Mouse (Mus musculus) Muller cell, postnatal 12 days (primary cell): ENCODE data around the gene Angpt4.

Source experiments
- DNase-seq: peaks from one replicate; pipeline ENCODE4 v3.0.0-alpha.2; 2015; ENCODE audit errors: inconsistent ontology term

Angpt4 gene

GRCm38 (mm10) chr2:151910919-151911500 lies at the start of gene Angpt4:
Angpt4 (plus strand) TSS chr2:151911210.
- no peak for DNase-seq

DNA sequence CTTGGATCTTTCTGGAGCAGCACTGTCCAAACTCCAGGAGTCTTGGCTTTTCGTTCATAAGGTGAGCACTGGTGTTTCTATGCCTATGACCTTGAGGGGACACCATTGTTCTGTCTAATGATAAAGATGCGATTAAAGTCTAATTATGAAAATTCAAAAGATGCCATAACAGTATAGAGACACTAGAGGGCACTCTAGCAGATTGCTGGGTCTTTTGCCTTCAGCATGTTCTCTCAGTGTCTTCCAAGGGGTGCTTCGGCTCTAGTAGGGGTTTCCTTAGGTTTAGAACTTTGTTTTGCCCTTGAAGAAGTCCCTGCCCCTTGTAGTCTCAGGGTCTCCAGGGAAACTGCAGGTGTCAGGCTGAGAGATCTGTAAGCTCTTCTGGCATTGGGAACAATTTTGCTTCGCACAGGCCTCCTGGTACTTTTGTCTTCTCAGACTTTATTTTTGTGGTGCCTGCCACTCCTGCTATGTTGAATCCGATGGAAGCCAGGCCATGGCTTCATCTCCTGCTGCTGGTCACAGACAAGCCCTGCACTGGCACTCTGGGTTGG lies 48.7 kb upstream of the Angpt4 start:
- no peak for DNase-seq

DNA sequence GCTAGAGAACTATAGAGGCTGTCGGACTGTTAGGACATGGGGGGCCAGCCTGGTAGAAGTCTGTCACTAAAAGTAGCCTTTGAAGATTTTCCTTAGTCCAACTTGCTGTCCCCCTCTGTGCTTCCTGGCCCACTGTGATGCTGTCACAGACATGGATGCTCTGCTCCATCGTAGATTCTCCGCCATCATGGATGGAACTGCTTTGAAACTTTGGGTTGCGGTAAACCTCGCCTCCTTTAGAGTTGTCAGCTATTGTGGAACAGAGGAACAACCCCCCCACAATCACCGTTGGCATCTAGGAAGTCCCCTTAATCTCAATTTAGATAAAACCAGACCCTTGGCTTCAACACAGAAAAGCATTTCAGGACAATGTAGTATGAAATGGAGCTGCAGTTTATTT lies 46.1 kb upstream of the Angpt4 start:
- DNase-seq = no peak

DNA sequence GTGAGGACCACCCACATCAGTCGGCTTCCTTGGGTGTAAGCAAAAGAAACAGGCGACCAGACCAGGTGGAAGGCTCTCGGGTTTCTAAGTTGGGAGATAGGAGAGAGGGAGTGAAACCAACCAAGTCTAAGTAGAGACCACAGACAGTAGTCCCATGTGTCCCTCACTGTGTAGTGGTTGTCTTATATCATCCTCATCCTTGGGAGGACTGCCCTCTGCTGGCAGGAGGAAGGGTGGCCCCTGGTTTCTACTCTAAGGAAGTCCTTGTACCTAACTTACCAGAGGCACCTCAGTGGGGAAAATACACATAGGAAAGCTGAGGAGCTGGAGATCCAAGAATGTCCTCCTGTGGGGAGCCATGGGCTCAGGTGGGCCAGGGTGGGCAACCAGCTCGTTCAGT lies 44.5 kb upstream of the Angpt4 start:
- peak; percentile 76 for DNase-seq

GRCm38 (mm10) chr2:151868196-151868595 lies 42.8 kb upstream of the Angpt4 start:
- DNase-seq = no peak

DNA sequence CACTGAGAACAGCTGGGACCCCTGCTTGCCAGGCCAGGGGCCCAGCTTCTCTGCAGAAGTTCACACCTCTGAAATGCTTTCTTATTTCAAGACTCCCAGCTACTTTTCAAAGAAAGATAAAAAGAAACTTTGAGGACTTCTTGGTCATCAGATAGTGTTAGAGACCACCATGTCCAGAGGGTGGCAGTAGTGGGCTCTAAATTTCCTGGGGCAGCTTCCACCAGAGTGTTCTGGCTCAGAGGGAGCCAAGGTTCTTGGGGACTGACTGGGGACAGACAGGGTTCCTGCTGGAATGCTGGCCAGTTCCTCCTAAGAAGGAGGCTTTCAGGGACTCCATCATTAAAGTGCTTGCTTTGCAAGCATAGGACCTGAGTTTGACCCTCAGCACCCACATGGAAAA lies 36.5 kb upstream of the Angpt4 start:
- no peak for DNase-seq

DNA sequence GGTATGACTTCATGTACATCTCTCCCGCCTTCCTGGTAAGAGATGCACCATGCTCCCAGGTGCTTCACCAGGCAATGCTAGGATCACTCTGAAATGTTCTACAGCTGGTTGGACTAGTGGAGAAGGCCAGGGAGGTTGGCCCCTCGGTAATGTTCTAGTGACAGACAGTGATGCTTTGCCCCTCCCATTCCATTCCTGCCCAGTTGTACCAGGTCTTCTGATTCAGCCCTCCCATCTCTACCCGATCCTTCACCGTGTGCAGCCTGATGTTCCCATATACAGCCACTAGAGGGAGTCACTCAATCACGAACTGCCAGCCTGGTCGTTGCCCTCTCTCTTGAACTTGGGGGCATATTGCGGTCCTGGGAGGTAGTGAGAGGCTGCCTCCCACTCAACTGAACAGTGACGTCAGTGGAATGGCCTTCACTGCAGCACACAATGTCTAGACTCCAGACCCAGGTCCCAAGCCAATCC lies 35.0 kb upstream of the Angpt4 start:
- peak; percentile 85 for DNase-seq

DNA sequence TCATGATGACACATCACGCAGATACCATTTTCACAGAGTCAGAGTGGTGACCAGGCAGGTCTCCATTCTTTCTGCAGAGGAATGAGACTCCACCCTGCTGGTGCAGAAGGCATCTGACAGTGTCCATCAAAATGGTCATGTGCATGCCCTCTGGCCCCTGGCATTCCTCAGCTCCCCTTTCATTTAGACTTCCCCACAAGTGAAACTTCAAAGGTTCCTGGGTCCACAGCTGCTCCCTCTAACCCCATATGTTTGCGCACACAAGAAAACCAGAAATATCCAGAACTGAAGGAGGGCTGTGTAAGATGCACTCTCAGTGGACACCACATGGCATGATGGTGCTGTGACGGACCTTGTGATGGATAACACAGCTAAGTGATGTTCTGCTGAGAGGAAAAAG lies 32.4 kb upstream of the Angpt4 start:
- DNase-seq = no peak

DNA sequence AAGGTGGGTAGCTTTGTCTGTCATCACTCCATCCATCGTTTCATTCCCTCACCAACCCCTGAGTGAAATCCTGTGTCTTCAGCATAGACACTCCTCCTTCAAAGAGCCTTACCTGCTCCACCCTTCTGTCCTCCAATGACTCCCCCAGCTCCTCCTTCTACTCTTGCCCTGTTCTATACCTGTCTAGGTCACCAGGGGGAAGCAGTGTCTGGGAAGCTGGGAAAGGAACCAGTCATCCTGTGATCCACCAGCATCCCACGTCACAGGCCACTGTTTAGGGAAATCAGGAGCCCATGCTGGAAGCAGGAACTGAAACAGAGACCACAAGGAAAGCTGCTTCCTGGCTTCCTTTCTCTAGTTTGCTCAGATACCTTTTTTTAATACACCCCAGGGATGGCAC lies 31.2 kb upstream of the Angpt4 start:
- DNase-seq = no peak

GRCm38 (mm10) chr2:151891031-151891430 lies 20.0 kb upstream of the Angpt4 start:
- DNase-seq = peak; percentile 58

GRCm38 (mm10) chr2:151893122-151893774 lies 17.8 kb upstream of the Angpt4 start:
- DNase-seq = peak; percentile 63

DNA sequence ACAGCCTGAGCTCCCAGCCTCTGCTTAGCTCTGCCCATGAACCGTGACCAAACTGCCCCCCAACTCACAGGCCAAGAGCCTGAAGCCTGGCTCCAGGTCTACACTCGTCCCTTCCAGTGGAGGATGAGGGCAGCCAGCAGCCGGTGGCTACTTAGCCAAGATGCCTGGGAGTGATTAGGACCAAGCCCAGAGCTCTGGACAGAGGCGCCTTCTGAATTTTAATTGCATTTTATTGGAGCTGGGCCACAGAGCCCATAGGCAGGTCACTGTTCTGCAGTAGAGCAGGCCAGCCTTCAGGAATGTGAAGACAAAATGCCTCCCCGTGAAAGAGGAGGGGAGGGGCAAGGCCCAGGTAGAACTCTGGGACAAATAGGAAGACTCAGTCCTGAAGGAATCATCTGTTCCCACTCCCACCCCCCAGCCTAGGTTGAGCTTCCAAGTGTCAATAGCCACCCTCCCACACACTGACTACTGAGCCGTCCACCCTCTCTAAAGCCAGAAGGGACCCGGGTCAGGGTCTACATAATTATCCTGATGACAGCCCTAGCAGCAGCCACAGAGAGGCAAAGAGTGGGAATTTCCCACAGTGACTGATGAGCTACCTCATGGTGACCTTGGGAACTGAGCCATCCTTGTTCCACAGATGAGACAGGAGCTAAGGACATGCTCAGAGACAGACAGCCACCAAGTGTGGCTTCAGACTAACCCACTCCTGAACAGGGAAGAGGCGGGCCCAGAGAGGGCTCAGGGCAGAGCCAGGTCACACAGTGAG lies 16.6 kb upstream of the Angpt4 start:
- peak; percentile 88 for DNase-seq

- no peak for DNase-seq
Measured at GRCm38 (mm10) chr2:151895911-151896310, 15.1 kb upstream of the Angpt4 start.

- no peak for DNase-seq
Measured at GRCm38 (mm10) chr2:151898106-151898505, 12.9 kb upstream of the Angpt4 start.

GRCm38 (mm10) chr2:151900845-151901244 lies 10.2 kb upstream of the Angpt4 start:
- peak; percentile 56 for DNase-seq

DNA sequence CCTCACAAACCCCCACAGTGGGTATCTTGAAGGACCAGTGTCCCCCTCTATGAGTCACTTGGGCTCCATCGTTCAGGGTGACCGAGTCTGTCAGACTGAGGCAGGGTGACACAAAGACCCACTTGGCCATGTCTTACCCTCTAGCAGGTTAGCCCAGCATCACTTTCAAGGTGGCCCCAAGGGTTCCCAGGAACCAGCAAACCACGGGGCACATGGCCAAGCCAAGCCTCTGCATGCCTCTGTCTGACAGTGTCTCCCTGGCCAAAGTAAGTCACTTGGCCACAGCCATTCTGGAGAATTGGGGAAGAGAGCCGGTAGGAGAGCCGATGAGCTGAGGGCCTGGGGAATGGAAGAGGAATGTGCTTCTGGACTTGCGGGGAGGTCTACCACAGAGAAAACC lies 7.7 kb upstream of the Angpt4 start:
- DNase-seq = no peak

DNA sequence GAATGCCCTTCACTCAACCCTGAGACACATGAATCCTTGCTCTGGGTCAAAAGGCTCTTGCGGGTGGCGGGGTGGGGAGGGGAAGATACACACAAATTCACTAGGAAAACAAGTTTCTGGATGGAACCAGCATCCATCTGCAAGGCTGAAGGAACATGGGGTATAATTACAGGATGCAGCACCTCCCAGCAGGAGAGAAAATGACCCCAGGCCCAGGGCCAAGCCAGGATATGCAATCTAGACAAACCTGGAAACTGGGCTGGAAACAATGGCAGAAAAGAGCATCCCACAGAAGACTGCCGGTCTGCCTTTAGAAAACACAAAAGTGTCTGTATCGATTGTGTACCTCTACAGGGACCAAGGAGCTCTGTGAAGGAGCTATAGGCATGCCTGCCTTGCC lies 7.1 kb upstream of the Angpt4 start:
- DNase-seq = no peak

DNA sequence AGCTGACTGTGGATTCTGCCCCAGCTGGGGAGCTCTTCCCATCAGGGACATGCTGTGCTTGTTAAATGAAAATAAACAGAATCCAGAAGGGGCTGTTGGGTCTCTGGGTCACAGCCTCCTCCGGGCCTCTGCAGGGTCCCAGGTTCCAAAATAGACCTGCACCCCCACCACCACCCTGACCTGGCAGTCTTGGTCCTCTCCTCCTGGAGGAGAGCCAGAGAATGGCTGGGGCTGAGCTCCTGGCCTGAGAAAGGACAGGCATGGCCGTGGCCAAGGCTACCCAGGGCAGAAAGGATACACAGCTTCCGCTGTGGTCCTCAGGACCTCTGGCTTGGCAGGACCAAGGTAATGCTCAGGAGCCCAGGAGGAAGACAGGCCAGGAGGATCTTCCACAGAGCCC lies 6.4 kb upstream of the Angpt4 start:
- no peak for DNase-seq

GRCm38 (mm10) chr2:151907020-151907419 lies 4.0 kb upstream of the Angpt4 start:
- peak; percentile 53 for DNase-seq

DNA sequence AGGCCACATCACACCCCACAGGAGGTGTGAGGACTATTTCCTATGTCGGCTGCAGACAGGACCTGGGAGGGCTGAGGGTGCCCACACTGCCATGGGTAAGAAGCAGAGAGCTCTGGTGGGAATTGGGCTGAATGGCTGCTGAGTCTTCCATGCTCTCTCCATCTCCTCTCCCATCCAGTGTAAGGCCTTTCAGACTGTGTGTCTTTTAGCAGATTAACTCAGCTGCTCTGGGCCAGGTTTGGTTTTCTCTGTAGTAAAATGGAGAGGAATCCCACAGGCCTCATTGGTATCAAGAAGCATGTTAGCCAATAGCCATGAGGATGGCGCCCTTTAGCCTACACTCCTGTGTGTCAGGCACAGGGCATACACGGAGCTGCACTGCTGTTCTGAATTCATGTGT lies 1.6 kb upstream of the Angpt4 start:
- DNase-seq = no peak

DNA sequence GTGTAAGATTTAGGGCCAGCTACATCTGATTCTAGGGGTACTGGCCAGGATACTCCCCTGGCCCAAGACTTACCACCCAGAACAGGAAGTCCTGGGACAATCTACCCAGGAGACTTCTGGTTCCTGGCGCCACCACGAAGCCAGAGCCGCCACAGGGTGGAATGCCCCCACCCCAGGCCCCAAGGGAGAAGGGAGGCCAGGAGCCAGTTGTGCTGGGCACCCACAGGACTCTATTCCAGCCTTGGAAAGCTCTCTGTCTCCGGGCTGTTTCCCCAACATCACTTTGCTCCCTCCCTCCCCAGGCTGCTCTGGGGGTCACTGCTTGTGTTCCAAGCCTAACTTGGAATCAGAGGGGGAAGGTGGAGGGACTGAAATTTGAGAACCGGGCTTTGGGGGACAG lies 512 bp upstream of the Angpt4 start:
- no peak for DNase-seq

DNA sequence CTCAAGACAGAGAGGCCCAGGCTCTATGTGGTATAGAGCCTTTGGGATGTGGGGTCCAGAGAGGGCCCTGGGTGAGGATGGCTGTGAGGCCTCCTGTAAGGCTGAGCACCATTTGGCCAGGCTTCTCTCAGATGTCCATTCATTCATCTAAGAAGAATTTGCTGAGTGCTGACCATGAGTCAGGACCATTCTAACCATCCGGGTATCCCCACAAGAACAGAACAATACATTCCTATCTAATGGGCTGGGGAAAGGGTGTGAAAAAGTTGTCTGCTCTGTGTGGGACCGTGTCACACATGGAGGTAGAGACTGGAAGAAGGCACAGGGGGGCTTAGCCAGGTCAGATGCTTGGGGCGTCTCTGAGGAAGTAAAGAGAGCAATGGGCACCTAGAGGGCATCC lies 741 bp downstream of the Angpt4 start:
- peak; percentile 83 for DNase-seq

GRCm38 (mm10) chr2:151914120-151914519 lies 3.1 kb downstream of the Angpt4 start:
- DNase-seq = peak; percentile 64
